Mouse (Mus musculus): ENCODE results near the gene Plekha4.

GRCm38 (mm10) chr7:45564811-45565210 is 38.7 kb downstream of the Plekha4 start:
- no peak for TF ChIP-seq POLR2A (IDR thresholded peaks at IDR 0.05; ENCODE audit: control insufficient read depth, low read depth, low read length)
- TF ChIP-seq CTCF (IDR thresholded peaks at IDR 0.05; ENCODE audit: control insufficient read depth, insufficient read depth, insufficient replicate concordance, low read depth, low read length) = no peak

All from testis, adult 2 months (tissue).